Mouse (Mus musculus): Measurements from ENCODE around the gene Sp9.

Sp9 gene

DNA sequence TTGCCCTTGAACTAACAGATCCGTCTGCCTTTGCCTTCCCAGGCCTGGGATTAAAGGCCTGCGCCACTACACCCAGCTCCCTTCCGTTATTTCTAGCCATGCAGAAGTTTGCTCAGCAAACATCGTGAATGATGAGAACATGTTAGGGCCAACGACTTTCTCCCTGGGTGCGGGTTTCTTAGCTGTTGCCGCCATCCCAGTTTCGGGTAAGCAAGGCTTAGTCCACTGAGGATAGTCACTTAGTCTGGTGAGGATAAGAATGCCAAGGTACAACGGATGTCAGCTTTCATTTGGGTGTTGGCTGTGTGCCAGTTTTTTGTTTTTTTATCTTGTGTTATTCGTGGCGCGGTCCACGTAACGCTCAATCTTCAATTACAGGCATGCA lies 41.4 kb downstream of the Sp9 start:
- DNase-seq = peak; percentile 15 to 23

DNA sequence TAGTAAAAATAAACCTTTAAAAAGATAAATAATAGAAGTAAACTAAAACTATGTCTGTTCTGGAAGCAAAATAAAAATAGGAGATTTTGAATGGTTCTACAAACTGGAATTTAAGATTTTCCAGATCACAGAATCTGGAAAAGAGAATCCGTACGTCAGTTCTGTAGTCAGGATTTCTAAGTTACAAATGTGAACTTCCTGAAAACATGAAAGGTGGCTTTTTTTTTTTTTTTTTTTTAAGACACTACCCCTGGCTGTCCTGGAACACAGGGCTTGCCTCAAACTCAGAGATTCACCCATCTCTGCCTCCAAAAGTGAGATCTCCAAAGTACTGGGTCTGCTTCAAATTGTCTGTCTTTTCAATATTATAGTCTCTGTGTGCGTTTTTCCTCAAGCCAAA lies 42.6 kb downstream of the Sp9 start:
- DNase-seq = no peak

DNA sequence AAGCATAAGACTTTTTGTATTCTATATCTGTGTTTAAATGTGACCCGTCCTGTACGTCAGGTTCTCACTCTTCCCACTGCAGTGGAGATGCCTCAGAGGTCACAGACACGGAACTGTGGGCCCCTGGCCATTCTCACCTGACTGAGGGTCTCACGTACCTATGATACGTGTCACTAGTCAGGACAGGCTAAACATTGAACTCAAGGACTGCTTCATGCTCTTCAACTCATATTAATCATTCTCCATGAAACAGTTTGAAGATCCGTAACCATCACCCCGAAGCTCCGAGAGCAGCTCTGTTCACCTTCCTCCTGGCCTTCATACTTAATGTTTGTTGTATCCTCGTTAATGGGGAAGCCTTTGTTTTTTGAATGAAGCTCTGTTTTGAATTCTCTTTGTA lies 45.7 kb downstream of the Sp9 start:
- no peak for DNase-seq

DNA sequence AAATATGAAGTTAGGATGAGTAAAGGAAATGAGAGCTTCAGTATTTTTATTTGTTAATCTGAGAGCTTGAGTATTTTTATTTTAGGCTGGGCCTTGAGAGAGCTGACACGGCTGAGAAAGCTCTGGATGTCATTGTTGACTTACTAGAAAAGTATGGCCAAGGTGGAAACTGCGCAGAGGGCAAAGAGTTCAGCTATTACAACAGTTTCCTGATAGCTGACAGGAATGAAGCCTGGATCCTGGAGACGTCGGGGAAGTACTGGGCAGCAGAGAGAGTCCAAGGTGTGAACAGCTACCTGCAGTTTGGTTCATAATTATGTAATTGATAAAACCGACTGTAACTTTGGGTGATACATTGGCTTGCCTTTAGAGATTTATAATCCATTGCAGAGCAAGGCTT lies 47.5 kb downstream of the Sp9 start:
- DNase-seq = no peak

DNA sequence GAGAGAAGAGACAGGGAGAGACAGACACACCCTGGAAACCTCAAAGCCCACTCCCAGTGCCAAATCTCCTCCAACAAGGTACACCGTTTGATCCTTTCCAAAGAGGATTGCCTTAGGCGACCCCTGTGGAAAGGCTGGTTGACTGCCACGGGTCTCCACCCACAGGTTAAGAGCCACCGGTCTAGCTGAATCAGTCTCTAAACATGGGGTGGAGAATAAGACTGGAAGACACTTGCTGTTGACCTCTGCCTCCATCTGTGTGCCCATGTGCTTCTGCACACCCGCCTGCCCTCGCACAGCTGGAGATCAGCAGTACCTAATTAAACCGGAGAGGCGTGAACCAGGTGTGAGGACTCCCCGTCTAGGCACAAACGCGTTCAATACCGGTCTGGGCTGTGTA lies 51.3 kb downstream of the Sp9 start:
- no peak for DNase-seq

DNA sequence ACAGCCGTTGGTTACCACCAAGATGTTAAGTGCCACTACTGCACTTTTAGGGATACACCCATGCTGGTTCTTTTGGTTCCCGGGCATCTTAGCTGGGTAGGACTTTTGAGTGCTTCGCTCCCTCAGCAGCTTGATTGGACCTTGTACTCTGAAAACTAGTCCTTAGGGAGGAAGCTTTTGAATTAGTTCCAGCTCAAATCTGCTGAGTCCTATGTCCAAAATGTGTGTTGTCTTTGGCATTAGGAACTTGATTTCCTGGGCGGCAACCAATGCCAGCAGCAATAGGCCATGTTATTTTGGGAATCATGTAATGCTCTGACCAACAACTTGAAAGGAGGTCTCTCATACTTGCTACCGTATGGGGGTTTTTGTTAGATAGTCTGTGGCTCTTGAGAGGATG lies 54.1 kb downstream of the Sp9 start:
- DNase-seq = no peak
